8 mouse cellular contexts compared by ENCODE assay signal in the genomic region with DNA sequence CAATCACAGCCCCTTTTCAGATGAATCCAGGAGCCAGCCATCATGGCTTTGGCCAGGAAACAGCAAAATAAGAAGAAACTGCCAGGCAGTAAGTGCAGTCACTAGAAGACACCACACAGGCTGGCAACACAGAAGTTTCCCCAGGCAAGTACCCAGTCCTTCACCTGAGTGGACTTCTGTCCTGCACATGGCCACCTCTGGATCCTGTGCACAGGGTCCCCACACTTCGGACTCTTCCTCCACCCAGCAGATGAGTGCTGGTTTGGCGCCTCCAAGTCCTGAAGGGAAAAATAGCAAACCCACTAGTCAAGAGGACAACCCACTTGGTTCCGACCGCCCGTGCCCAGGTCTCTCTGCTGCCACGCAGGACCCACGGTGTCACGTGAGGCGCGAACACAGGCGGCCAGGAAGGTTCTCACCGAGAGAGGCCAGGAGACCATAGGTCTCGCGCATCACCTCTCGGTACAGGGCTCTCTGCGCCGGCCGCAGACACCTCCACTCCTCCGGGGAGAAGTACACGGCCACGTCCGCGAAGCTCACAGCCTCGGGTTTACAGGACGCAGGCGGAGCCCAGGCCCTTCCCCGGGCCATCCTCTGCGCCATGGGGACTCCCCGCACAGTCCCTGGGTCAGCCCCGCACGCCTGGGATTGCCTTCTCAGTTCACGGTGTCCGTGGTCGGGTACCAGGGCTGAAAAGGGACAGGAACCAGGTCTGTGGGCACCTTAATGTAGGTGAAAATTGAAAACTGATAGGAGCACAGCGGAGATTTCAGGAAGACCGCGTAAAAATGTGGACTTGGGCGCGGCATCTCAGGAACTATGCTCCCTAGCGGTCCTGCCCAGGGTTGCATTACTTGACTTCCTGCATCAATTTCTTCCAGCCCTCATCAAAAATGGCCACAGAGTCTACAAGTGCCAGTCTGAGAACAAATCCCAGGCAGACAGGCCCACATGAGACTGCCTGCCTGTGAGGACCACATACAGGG. TPM values are rescaled to one million over a fixed set of nuclear protein-coding genes. Genes with fewer than 3 reads are reported as not detected.
A peak's percentile ranks its signal among the peaks of the same experiment; 100 is the strongest.
DNase-seq lines count a peak whose midpoint lies in the region; ATAC-seq and TF ChIP-seq lines count a peak whose summit lies in the region.
"Not testable (repeated sequence)": the region's sequence is repeated elsewhere in the genome, so short reads cannot be mapped to it uniquely, and the experiment has no call there.

A gene (minus strand): TSS at position 821 of the 986 bp plus-strand sequence.

- intact Hi-C loops in heart, postnatal 36 days (cut with DNase I), result loop anchor here (2.0 to 5.0 kb wide), 3 partner anchors 43 to 99 kb away; no protein-coding TSS in a partner anchor

- in situ Hi-C loops in ES-E14 (cut with MboI; ENCODE audit: low sequenced_read_pairs in 2 of 2, unreplicated experiment in 2 of 2), result not testable (repeated sequence)

- TF ChIP-seq POLR2A in olfactory bulb, adult 2 months (IDR thresholded peaks at IDR 0.05; ENCODE audit: insufficient read depth, low read depth, low read length), result not testable (repeated sequence)
- TF ChIP-seq POLR2A in thymus, adult 2 months (IDR thresholded peaks at IDR 0.05; ENCODE audit: control insufficient read depth, extremely low read depth, insufficient read depth, low read length, poor library complexity), result peak; percentile 49; the same call in 1 of the 2 replicates

- peak within 1 kb of the TSS; percentile 87 for H3K4me2 ChIP-seq in forebrain, embryonic 16.5 days (ENCODE audit: low read length)
- peak within 1 kb of the TSS; percentile 88 for H3K4me2 ChIP-seq in lung, embryonic 14.5 days

- H3K27ac ChIP-seq in ES-E14 (ENCODE audit: insufficient read depth, low read depth, low read length, poor library complexity, severe bottlenecking), result not testable (repeated sequence)
- H3K27ac ChIP-seq in forebrain, embryonic 16.5 days (ENCODE audit: low read length), result peak within 1 kb of the TSS; percentile 60
- peak within 1 kb of the TSS; percentile 89 for H3K27ac ChIP-seq in layer of hippocampus, adult 2 months
- H3K27ac ChIP-seq in lung, embryonic 14.5 days (ENCODE audit: low read depth), result peak within 1 kb of the TSS; percentile 75; the same call in 1 of the 2 replicates
- peak within 1 kb of the TSS; percentile 77 for H3K27ac ChIP-seq in olfactory bulb, adult 2 months (ENCODE audit: insufficient read depth, low read depth, low read length)
- peak within 1 kb of the TSS; percentile 4; the same call in 1 of the 2 replicates for H3K27ac ChIP-seq in thymus, adult 2 months (ENCODE audit: control insufficient read depth, insufficient read depth, low read length)

- ATAC-seq in forebrain, embryonic 16.5 days, result peak; percentile 91
- peak; percentile 92 for ATAC-seq in lung, embryonic 14.5 days (ENCODE audit: insufficient read depth)

- DNase-seq in ES-E14 (ENCODE audit: low read depth, low spot score), result peak; percentile 80
- DNase-seq in cerebellum, adult 18-20 months, result peak; percentile 90 to 94
- peak; percentile 90 to 91 for DNase-seq in heart, postnatal 36 days
- peak; percentile 78 to 82 for DNase-seq in layer of hippocampus, adult 2 months (ENCODE audit: low spot score in 2 of 2)
- DNase-seq in lung, embryonic 14.5 days, result peak; percentile 95
- peak; percentile 87 for DNase-seq in thymus, adult 2 months

- peak within 1 kb of the TSS; percentile 83 for H3K9ac ChIP-seq in ES-E14 (ENCODE audit: insufficient read depth, low read depth, low read length, poor library complexity, severe bottlenecking)
- peak within 1 kb of the TSS; percentile 80 for H3K9ac ChIP-seq in forebrain, embryonic 16.5 days (replicated peaks; ENCODE audit: low read depth, low read length)
- H3K9ac ChIP-seq in lung, embryonic 14.5 days, result peak within 1 kb of the TSS; percentile 77

- not testable (repeated sequence) for H3K9me3 ChIP-seq in ES-E14 (ENCODE audit: control insufficient read depth, insufficient read depth, low read depth, low read length); forebrain, embryonic 16.5 days (ENCODE audit: control insufficient read depth, low read length); lung, embryonic 14.5 days (ENCODE audit: low read depth, low read length)

- peak; percentile 87 for TF ChIP-seq CTCF in layer of hippocampus, adult 2 months (conservative IDR thresholded peaks at IDR 0.05)
- TF ChIP-seq CTCF in lung, embryonic 14.5 days (IDR thresholded peaks at IDR 0.05; ENCODE audit: low read depth), result peak; percentile 83
- peak; percentile 67; the same call in 1 of the 2 replicates for TF ChIP-seq CTCF in olfactory bulb, adult 2 months (IDR thresholded peaks at IDR 0.05; ENCODE audit: insufficient read depth, low read depth, low read length)
- peak; percentile 33; the same call in 1 of the 2 replicates for TF ChIP-seq CTCF in thymus, adult 2 months (IDR thresholded peaks at IDR 0.05; ENCODE audit: borderline replicate concordance, control insufficient read depth, extremely low read depth, insufficient read depth, low read length, poor library complexity)

- not testable (repeated sequence) for H3K4me1 ChIP-seq in ES-E14 (ENCODE audit: control insufficient read depth in 2 of 2, insufficient read depth in 2 of 2, low read length in 2 of 2, poor library complexity in 1 of 2); forebrain, embryonic 16.5 days (replicated peaks; ENCODE audit: control insufficient read depth, insufficient read depth, low read length); lung, embryonic 14.5 days (ENCODE audit: insufficient read depth); olfactory bulb, adult 2 months (ENCODE audit: control insufficient read depth, insufficient read depth, low read length); thymus, adult 2 months (replicated peaks; ENCODE audit: control insufficient read depth, insufficient read depth, low read length)

- 6% methylated on average over 40 of the region's 40 CpGs for WGBS in forebrain, embryonic 16.5 days
- WGBS in lung, embryonic 14.5 days, result 4% methylated on average over 40 of the region's 40 CpGs
- 3% methylated on average over 40 of the region's 40 CpGs for WGBS in olfactory bulb, adult 2 months
- under 1% methylated on average over 40 of the region's 40 CpGs for WGBS in thymus, adult 2 months

- not testable (repeated sequence) for H3K36me3 ChIP-seq in ES-E14 (ENCODE audit: control insufficient read depth, insufficient read depth, low read length, poor library complexity, severe bottlenecking); forebrain, embryonic 16.5 days (ENCODE audit: control insufficient read depth, insufficient read depth); lung, embryonic 14.5 days (ENCODE audit: insufficient read depth); thymus, adult 2 months (ENCODE audit: control insufficient read depth, insufficient read depth, low read length)

- H3K27me3 ChIP-seq in forebrain, embryonic 16.5 days (replicated peaks; ENCODE audit: control insufficient read depth, insufficient read depth, low read length); lung, embryonic 14.5 days (ENCODE audit: insufficient read depth, low read length); thymus, adult 2 months (ENCODE audit: control insufficient read depth, insufficient read depth, low read length): not testable (repeated sequence)

- H3K4me3 ChIP-seq in ES-E14 (ENCODE audit: insufficient read depth in 1 of 2, low read depth in 1 of 2, low read length in 2 of 2, poor library complexity in 1 of 2, severe bottlenecking in 1 of 2), result peak within 1 kb of the TSS; percentile 71 to 86
- H3K4me3 ChIP-seq in forebrain, embryonic 16.5 days (replicated peaks; ENCODE audit: low read length), result peak within 1 kb of the TSS; percentile 60
- H3K4me3 ChIP-seq in layer of hippocampus, adult 2 months, result peak within 1 kb of the TSS; percentile 84
- H3K4me3 ChIP-seq in lung, embryonic 14.5 days (ENCODE audit: low read depth, low read length), result peak within 1 kb of the TSS; percentile 54
- peak within 1 kb of the TSS; percentile 61 for H3K4me3 ChIP-seq in olfactory bulb, adult 2 months (ENCODE audit: insufficient read depth, low read depth, low read length)
- H3K4me3 ChIP-seq in thymus, adult 2 months (ENCODE audit: control insufficient read depth, insufficient read depth, low read length), result peak within 1 kb of the TSS; percentile 85

TF ChIP-seq in ES-E14, 5 proteins besides CTCF, POLR2A, EP300 and RAD21:
- peak; percentile 84 for TF ChIP-seq HCFC1 (IDR thresholded peaks at IDR 0.05; ENCODE audit: borderline replicate concordance, insufficient read depth, low read length)
- 0 out of 2 replicates have a peak, but pooled peaks have one; percentile 6 for TF ChIP-seq ZC3H11A (IDR thresholded peaks at IDR 0.05; ENCODE audit: borderline replicate concordance, low read depth, low read length)

RNA-seq across cellular contexts. Expression of the gene that starts here (rescaled TPM):
- total RNA-seq in ES-E14 (2012; rRNA removed), result 3.3 and 4.2 TPM in 2 replicates
- polyA plus RNA-seq in forebrain, embryonic 16.5 days (2015; fragmentation: Nextera tagmentation; extraction: Ambion mirVana), result 5.2 and 5.9 TPM in 2 replicates
- 1 to 10 TPM; 2.9 to 4.2 TPM for total RNA-seq in heart, postnatal 36 days (2021)
- total RNA-seq in layer of hippocampus, adult 2 months (2021), result 1 to 10 TPM; 4.4 to 4.5 TPM
- 9.3 and 10.4 TPM in 2 replicates for polyA plus RNA-seq in lung, embryonic 14.5 days (2014; fragmentation: Nextera tagmentation; extraction: Ambion mirVana)
- polyA plus RNA-seq in olfactory bulb, adult 2 months (2012; ENCODE audit: insufficient read depth, insufficient read length, low replicate concordance, missing spikeins), result not detected in 2 replicates
- polyA plus RNA-seq in thymus, adult 2 months (2012; rRNA removed), result 9.0 and 10.7 TPM in 2 replicates

Comparison
In these comparisons a context has a peak if more than half of its experiments do, and no peak if none do; other contexts are left out.
1. CTCF ChIP-seq: peak in every context shown above with its lines; median percentile 87 in layer of hippocampus, adult 2 months; 83 in lung, embryonic 14.5 days; 67 in olfactory bulb, adult 2 months; 33 in thymus, adult 2 months.